Mouse (Mus musculus): ENCODE measurements around the gene Tspear. TPM values are rescaled to one million over a fixed set of nuclear protein-coding genes. Genes with fewer than 3 reads are reported as not detected.
A peak's percentile ranks its signal among the peaks of the same experiment; 100 is the strongest.
"Not testable (repeated sequence)": the region's sequence is repeated elsewhere in the genome, so short reads cannot be mapped to it uniquely, and the experiment has no call there.

The Tspear gene
- total RNA-seq, 1 experiment from 2014 or later = not detected

- ATAC-seq (replicated peaks; ENCODE audit: insufficient number of reproducible peaks, low FRiP score, low TSS enrichment, poor library complexity, severe bottlenecking) = not testable (repeated sequence)
These were observed 84.9 kb downstream of the Tspear start, which contains the start of gene Gm3238 for GRCm38 (mm10) chr10:77771225-77771624. Gene Gm3238 (minus strand): TSS chr10:77771325.

GRCm38 (mm10) chr10:77772142-77772541, 85.8 kb downstream of the Tspear start:
- ATAC-seq (replicated peaks; ENCODE audit: insufficient number of reproducible peaks, low FRiP score, low TSS enrichment, poor library complexity, severe bottlenecking) = not testable (repeated sequence)

GRCm38 (mm10) chr10:77776844-77777243, 90.5 kb downstream of the Tspear start, which contains the start of gene Gm7138:
Gene Gm7138 (minus strand): TSS chr10:77776944.
- not testable (repeated sequence) for ATAC-seq (replicated peaks; ENCODE audit: insufficient number of reproducible peaks, low FRiP score, low TSS enrichment, poor library complexity, severe bottlenecking)

GRCm38 (mm10) chr10:77782442-77782841, 96.1 kb downstream of the Tspear start, which contains the start of gene Gm3250:
Gene Gm3250 (minus strand): TSS chr10:77782542.
- not testable (repeated sequence) for ATAC-seq (replicated peaks; ENCODE audit: insufficient number of reproducible peaks, low FRiP score, low TSS enrichment, poor library complexity, severe bottlenecking)

- not testable (repeated sequence) for ATAC-seq (replicated peaks; ENCODE audit: insufficient number of reproducible peaks, low FRiP score, low TSS enrichment, poor library complexity, severe bottlenecking)
These were observed 97.0 kb downstream of the Tspear start for GRCm38 (mm10) chr10:77783396-77783795.

- ATAC-seq (replicated peaks; ENCODE audit: insufficient number of reproducible peaks, low FRiP score, low TSS enrichment, poor library complexity, severe bottlenecking) = not testable (repeated sequence)
These were observed 101.5 kb downstream of the Tspear start, which contains the start of gene Gm7137 for GRCm38 (mm10) chr10:77787876-77788275. Gene Gm7137 (minus strand): TSS chr10:77788200.

GRCm38 (mm10) chr10:77788621-77789020, 102.3 kb downstream of the Tspear start:
- no peak for ATAC-seq (replicated peaks; ENCODE audit: insufficient number of reproducible peaks, low FRiP score, low TSS enrichment, poor library complexity, severe bottlenecking)

- ATAC-seq (replicated peaks; ENCODE audit: insufficient number of reproducible peaks, low FRiP score, low TSS enrichment, poor library complexity, severe bottlenecking) = no peak
These were observed 108.6 kb downstream of the Tspear start, which contains the start of gene Gm9639 for GRCm38 (mm10) chr10:77794976-77795375. Gene Gm9639 (minus strand): TSS chr10:77795076.

GRCm38 (mm10) chr10:77797677-77798076, 111.3 kb downstream of the Tspear start:
- ATAC-seq (replicated peaks; ENCODE audit: insufficient number of reproducible peaks, low FRiP score, low TSS enrichment, poor library complexity, severe bottlenecking) = no peak

GRCm38 (mm10) chr10:77798164-77798920, 112.0 kb downstream of the Tspear start:
- ATAC-seq (replicated peaks; ENCODE audit: insufficient number of reproducible peaks, low FRiP score, low TSS enrichment, poor library complexity, severe bottlenecking) = not testable (repeated sequence)

- no peak for ATAC-seq (replicated peaks; ENCODE audit: insufficient number of reproducible peaks, low FRiP score, low TSS enrichment, poor library complexity, severe bottlenecking)
These were observed 112.6 kb downstream of the Tspear start, which contains the start of gene Gm19668 for GRCm38 (mm10) chr10:77798921-77799508. Gene Gm19668 (minus strand): TSS chr10:77799133.

- no peak for ATAC-seq (replicated peaks; ENCODE audit: insufficient number of reproducible peaks, low FRiP score, low TSS enrichment, poor library complexity, severe bottlenecking)
These were observed 117.7 kb downstream of the Tspear start for GRCm38 (mm10) chr10:77804095-77804494.

GRCm38 (mm10) chr10:77811743-77812142, 125.4 kb downstream of the Tspear start, which contains the start of gene Gm9507:
Gene Gm9507 (minus strand): TSS chr10:77811843.
- ATAC-seq (replicated peaks; ENCODE audit: insufficient number of reproducible peaks, low FRiP score, low TSS enrichment, poor library complexity, severe bottlenecking) = no peak

- no peak for ATAC-seq (replicated peaks; ENCODE audit: insufficient number of reproducible peaks, low FRiP score, low TSS enrichment, poor library complexity, severe bottlenecking)
These were observed 128.0 kb downstream of the Tspear start, which contains the start of gene Gm2696 for GRCm38 (mm10) chr10:77814382-77814781. Gene Gm2696 (plus strand): TSS chr10:77814682.

GRCm38 (mm10) chr10:77815514-77815913, 129.1 kb downstream of the Tspear start:
- no peak for ATAC-seq (replicated peaks; ENCODE audit: insufficient number of reproducible peaks, low FRiP score, low TSS enrichment, poor library complexity, severe bottlenecking)

- 0 out of 2 replicates have a peak, but pooled peaks have one; percentile 22 for ATAC-seq (replicated peaks; ENCODE audit: insufficient number of reproducible peaks, low FRiP score, low TSS enrichment, poor library complexity, severe bottlenecking)
These were observed 132.2 kb downstream of the Tspear start for GRCm38 (mm10) chr10:77818523-77818922.

- no peak for ATAC-seq (replicated peaks; ENCODE audit: insufficient number of reproducible peaks, low FRiP score, low TSS enrichment, poor library complexity, severe bottlenecking)
These were observed 132.8 kb downstream of the Tspear start for GRCm38 (mm10) chr10:77819203-77819602.

- no peak for ATAC-seq (replicated peaks; ENCODE audit: insufficient number of reproducible peaks, low FRiP score, low TSS enrichment, poor library complexity, severe bottlenecking)
These were observed 140.6 kb downstream of the Tspear start, which contains the start of gene Krtap10-4 for GRCm38 (mm10) chr10:77826951-77827350. Gene Krtap10-4 (minus strand): TSS chr10:77827095.

GRCm38 (mm10) chr10:77835647-77836046, 149.3 kb downstream of the Tspear start, which contains the start of gene Krtap10-10:
Gene Krtap10-10 (plus strand): TSS chr10:77835947.
- ATAC-seq (replicated peaks; ENCODE audit: insufficient number of reproducible peaks, low FRiP score, low TSS enrichment, poor library complexity, severe bottlenecking) = no peak

Measured in monocyte, adult 5-6 weeks (primary cell).